Mouse (Mus musculus): ENCODE data around the gene Ugt8a.

Ugt8a gene

GRCm38 (mm10) chr3:125861601-125862000, 76.8 kb downstream of the Ugt8a start:
- DNase-seq (ENCODE audit: low spot score), result no peak

GRCm38 (mm10) chr3:125849163-125849872, 89.1 kb downstream of the Ugt8a start:
- no peak for DNase-seq (ENCODE audit: low spot score)

GRCm38 (mm10) chr3:125828051-125828450, 110.4 kb downstream of the Ugt8a start:
- DNase-seq (ENCODE audit: low spot score), result no peak

- DNase-seq (ENCODE audit: low spot score), result no peak
These were observed 111.2 kb downstream of the Ugt8a start for GRCm38 (mm10) chr3:125827256-125827655.

GRCm38 (mm10) chr3:125819741-125820140, 118.7 kb downstream of the Ugt8a start:
- DNase-seq (ENCODE audit: low spot score), result no peak

All from ovary, postnatal 36 days (tissue).